Mouse (Mus musculus) intestine, postnatal 0 days (tissue): ENCODE data around the gene Tead1. TPM values are rescaled to one million over a fixed set of nuclear protein-coding genes. Genes with fewer than 3 reads are reported as not detected.

Experiments
- ATAC-seq: fragments of 200-750 bp; cut with Nextera tagmentation; 2 replicates; pipeline ENCODE4 v1.8.0; 2017; ENCODE audit warnings: mild to moderate bottlenecking, moderate TSS enrichment, moderate library complexity
- H3K27ac ChIP-seq: fragments of 300-500 bp; sonication (generic); 2 replicates; pipeline ENCODE4 v1.5.1; 2014; ENCODE audit warnings: mild to moderate bottlenecking, low read depth, low read length, moderate library complexity
- H3K27me3 ChIP-seq: fragments of 300-500 bp; sonication (generic); replicated peaks from 2 replicates; pipeline ENCODE4 v1.6.1; 2014; ENCODE audit warnings: low read length, mixed read lengths; ENCODE audit not compliant: control insufficient read depth, insufficient read depth
- H3K36me3 ChIP-seq: fragments of 300-500 bp; sonication (generic); 2 replicates; pipeline ENCODE4 v1.6.1; 2014; ENCODE audit warnings: mild to moderate bottlenecking, moderate library complexity; ENCODE audit not compliant: control insufficient read depth, insufficient read depth
- H3K4me1 ChIP-seq: fragments of 300-500 bp; sonication (generic); replicated peaks from 2 replicates; pipeline ENCODE4 v1.6.1; 2014; ENCODE audit warnings: antibody characterized with exemption, low read length, mixed read lengths; ENCODE audit not compliant: control insufficient read depth, insufficient read depth
- H3K4me2 ChIP-seq: fragments of 300-500 bp; sonication (generic); replicated peaks from 2 replicates; pipeline ENCODE4 v1.6.1; 2014; ENCODE audit warnings: low read depth, mild to moderate bottlenecking, moderate library complexity
- H3K4me3 ChIP-seq: fragments of 300-500 bp; sonication (generic); 2 replicates; pipeline ENCODE4 v1.5.1; 2014; ENCODE audit warnings: low read depth, low read length
- H3K9ac ChIP-seq: fragments of 300-500 bp; sonication (generic); 2 replicates; pipeline ENCODE4 v1.6.1; 2014; ENCODE audit warnings: mild to moderate bottlenecking, low read depth, low read length
- H3K9me3 ChIP-seq: fragments of 300-500 bp; sonication (generic); 2 replicates; pipeline ENCODE4 v1.6.1; 2016; ENCODE audit warnings: mixed run types; ENCODE audit not compliant: control insufficient read depth
- CTCF ChIP-seq: sonication (generic); IDR thresholded peaks from 2 replicates; pipeline ENCODE4 v1.5.1; 2016; ENCODE audit warnings: low read depth, mild to moderate bottlenecking, control low read depth, antibody characterized with exemption, moderate library complexity
- WGBS: fragments of 180-500 bp; shearing (Covaris S2); extraction: QIAGEN DNeasy Blood & Tissue Kit; methylation state at CpG from one replicate; pipeline ENCODE4 v1.1.7; 2014; 5-methylcytosine and 5-hydroxymethylcytosine counted together
- polyA plus RNA-seq: library from polyadenylated mRNA; unstranded; fragments of >200 nt; fragmentation: Nextera tagmentation; extraction: Ambion mirVana; gene quantifications from 2 replicates; pipeline ENCODE4 v1.2.1, GENCODE M21; 2015

Tead1 gene
- polyA plus RNA-seq, 1 experiment from 2014 or later, result 7.4 TPM

DNA sequence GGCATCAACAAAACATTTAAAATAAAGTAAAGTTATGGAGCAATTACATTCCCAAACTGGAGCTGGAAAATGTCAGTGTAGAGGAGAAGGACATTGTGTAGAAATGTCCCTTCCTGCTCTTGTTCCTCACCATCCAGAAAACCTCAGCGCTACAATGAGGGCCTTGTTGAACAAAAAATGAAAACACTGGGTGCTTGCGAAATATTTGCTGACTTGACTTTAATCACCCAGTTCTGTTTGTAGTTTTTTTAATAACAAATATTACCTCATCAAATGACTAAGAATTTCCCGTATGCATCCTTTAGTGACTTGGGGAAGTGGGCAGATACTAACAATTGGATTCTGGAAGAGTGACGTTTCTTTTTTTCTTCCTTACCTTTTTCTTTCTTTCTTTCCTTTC, 31.7 kb upstream of the Tead1 start:
- ATAC-seq, result no peak
- no peak overlapping the region for H3K4me3 ChIP-seq
- WGBS, result 85% methylated on average over 4 of the region's 4 CpGs
- no peak overlapping the region for H3K27ac ChIP-seq
- no peak overlapping the region for H3K4me2 ChIP-seq
- no peaks in the 10 kb centered on the region for H3K4me1 ChIP-seq
- H3K36me3 ChIP-seq, result no peaks in the 10 kb centered on the region
- no peak for TF ChIP-seq CTCF
- no peaks in the 10 kb centered on the region for H3K9me3 ChIP-seq
- H3K9ac ChIP-seq, result no peak overlapping the region
- no peaks in the 10 kb centered on the region for H3K27me3 ChIP-seq

DNA sequence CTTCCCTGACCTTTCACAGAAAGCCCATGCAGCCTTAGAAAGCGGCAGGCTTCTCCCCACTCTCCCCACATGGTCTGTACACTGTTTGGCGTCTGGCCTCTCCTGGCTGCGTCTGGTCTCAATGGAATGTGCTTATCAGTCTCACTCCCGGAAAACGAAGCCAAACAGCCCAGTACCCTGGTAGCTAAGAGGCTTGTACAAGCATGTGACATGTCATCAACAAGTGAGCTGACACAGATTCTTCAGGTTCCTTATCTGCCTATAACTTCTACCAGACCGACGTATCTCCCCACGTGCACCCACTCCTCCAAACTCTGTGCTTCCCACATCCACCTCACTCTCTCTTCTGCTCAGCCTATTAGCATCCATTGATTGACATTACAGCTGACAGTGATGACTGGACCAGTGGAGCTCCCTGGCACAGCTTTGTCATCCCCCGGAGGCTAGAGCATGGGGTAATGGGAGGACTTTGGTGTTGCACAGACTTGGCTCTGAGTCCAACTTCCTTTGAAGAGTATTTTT, 22.9 kb upstream of the Tead1 start:
- 16% methylated on average over 9 of the region's 9 CpGs for WGBS
- 0 out of 2 replicates have a peak overlapping the region, but pooled peaks have one; percentile 13 for H3K4me2 ChIP-seq
- H3K4me1 ChIP-seq, result no peaks in the 10 kb centered on the region; the same call in 1 of the 2 replicates
- no peak for TF ChIP-seq CTCF
- no peaks in the 10 kb centered on the region for H3K9me3 ChIP-seq
- no peak overlapping the region for H3K9ac ChIP-seq
- H3K27ac ChIP-seq, result no peak overlapping the region
- ATAC-seq, result no peak
- no peak overlapping the region for H3K4me3 ChIP-seq
- H3K36me3 ChIP-seq, result no peaks in the 10 kb centered on the region
- no peaks in the 10 kb centered on the region for H3K27me3 ChIP-seq

GRCm38 (mm10) chr7:112658939-112659338, 20.2 kb upstream of the Tead1 start:
- Histone ChIP-seq H3K27me3 (no peaks in the 10 kb centered on the region), H3K36me3 (no peaks in the 10 kb centered on the region), H3K4me3 (no peak overlapping the region), H3K4me1 (no peaks in the 10 kb centered on the region; the same call in 1 of the 2 replicates), H3K4me2 (no peak overlapping the region), H3K9ac (no peak overlapping the region), H3K9me3 (no peaks in the 10 kb centered on the region), H3K27ac (no peak overlapping the region)
- no peak for ATAC-seq
- TF ChIP-seq CTCF, result no peak
- 94% methylated on average over 3 of the region's 3 CpGs for WGBS

- TF ChIP-seq CTCF, result no peak
- H3K27me3 ChIP-seq, result no peaks in the 10 kb centered on the region
- H3K27ac ChIP-seq, result no peak overlapping the region
- no peaks in the 10 kb centered on the region for H3K9me3 ChIP-seq
- 57% methylated on average over 5 of the region's 5 CpGs for WGBS
- no peak overlapping the region for H3K4me2 ChIP-seq
- no peak for ATAC-seq
- H3K4me1 ChIP-seq, result no peaks in the 10 kb centered on the region; the same call in 1 of the 2 replicates
- no peak overlapping the region for H3K4me3 ChIP-seq
- no peaks in the 10 kb centered on the region for H3K36me3 ChIP-seq
- no peak overlapping the region for H3K9ac ChIP-seq
These were observed 19.3 kb upstream of the Tead1 start for GRCm38 (mm10) chr7:112659816-112660215.

DNA sequence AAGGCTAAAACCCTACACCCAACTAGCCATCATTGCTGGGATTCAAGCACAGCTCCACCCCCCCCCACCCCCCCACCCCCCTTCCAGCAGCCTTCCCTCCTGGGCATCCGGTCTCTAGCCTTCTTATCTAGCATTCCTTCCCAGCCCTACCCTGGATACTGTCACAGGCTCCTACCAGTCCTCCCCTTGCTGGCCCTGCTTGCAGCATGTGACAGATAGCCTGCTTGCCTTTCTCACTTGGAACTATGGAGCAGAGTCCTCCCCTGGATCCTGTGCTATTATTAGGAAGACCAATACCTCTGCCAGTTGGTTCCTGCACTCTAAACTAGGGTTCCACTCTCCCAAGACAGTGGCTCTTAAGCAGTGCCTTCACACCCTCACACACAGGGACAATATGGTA, 18.8 kb upstream of the Tead1 start:
- 47% methylated on average over 1 of the region's 1 CpGs for WGBS
- no peaks in the 10 kb centered on the region for H3K9me3 ChIP-seq
- 0 out of 2 replicates have a peak, but pooled peaks have one; percentile 28 for ATAC-seq

DNA sequence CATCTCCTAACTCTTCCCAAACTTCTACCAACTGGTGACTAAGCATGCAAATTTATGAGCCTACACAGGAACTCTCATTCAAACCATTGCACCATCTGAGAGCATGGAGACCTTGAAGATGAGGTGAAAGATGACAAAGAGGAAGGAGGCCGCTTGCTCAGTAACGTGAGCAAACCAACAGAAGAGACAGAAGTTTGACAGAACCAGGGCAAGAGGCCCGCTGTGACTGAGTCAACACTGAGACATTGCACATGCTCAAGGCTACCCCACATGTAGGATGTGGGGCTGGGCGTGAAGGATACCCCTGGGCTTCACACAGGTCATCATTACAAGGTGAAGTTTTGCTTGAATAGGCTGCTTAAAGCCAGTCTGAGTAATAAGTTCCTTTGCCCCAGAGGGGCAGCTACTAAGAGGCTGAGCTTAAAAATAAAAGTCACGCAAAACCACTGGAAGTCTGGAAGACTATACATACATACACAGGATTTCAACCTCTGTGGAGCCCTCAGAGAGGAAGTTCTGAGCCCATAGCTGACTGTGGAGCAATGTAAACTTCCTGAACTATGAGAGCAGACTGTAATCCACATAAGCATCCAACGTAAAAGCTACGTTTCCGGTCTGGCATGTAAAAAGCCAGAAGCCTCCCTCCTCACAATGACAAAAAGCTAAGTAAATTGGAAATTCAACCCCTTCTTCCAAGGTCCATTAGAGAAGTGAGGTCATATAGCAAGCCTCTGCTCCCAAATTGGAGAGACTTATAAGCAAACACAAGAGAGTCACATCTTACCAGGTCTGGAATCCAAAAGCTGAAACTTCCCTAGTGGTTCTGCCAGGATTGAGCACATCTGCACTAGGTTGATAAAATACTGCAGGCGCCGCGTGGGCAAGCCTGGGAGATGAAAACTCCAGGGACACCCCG, 16.5 kb upstream of the Tead1 start:
- Histone ChIP-seq H3K36me3 (no peaks in the 10 kb centered on the region), H3K4me1 (no peaks in the 10 kb centered on the region), H3K9ac (no peak overlapping the region), H3K9me3 (no peaks in the 10 kb centered on the region), H3K27ac (no peak overlapping the region; the same call in 1 of the 2 replicates), H3K4me3 (no peak overlapping the region), H3K4me2 (no peak overlapping the region), H3K27me3 (no peaks in the 10 kb centered on the region)
- 59% methylated on average over 12 of the region's 12 CpGs for WGBS
- TF ChIP-seq CTCF, result no peak
- no peak for ATAC-seq

More for the DNA sequence above, 18.8 kb upstream of the Tead1 start:
- no peak overlapping the region for H3K27ac ChIP-seq
- H3K4me2 ChIP-seq, result no peak overlapping the region
- H3K27me3 ChIP-seq, result no peaks in the 10 kb centered on the region
- no peak overlapping the region for H3K4me3 ChIP-seq
- no peaks in the 10 kb centered on the region; the same call in 1 of the 2 replicates for H3K4me1 ChIP-seq
- no peak overlapping the region for H3K9ac ChIP-seq
- no peak for TF ChIP-seq CTCF
- no peaks in the 10 kb centered on the region for H3K36me3 ChIP-seq
